Mouse (Mus musculus) effector memory CD4-positive, alpha-beta T cell, adult 5 months (primary cell): ENCODE data around the gene Gm28998. TPM values are rescaled to one million over a fixed set of nuclear protein-coding genes. Genes with fewer than 3 reads are reported as not detected.

ENCODE experiments used
- polyA plus RNA-seq: library from polyadenylated mRNA; unstranded; fragments of 100-300 nt; shearing (Covaris generic); gene quantifications from one replicate; pipeline ENCODE4 v1.2.1, GENCODE M21; 2017

Gene Gm28998
- not detected for polyA plus RNA-seq

DNA sequence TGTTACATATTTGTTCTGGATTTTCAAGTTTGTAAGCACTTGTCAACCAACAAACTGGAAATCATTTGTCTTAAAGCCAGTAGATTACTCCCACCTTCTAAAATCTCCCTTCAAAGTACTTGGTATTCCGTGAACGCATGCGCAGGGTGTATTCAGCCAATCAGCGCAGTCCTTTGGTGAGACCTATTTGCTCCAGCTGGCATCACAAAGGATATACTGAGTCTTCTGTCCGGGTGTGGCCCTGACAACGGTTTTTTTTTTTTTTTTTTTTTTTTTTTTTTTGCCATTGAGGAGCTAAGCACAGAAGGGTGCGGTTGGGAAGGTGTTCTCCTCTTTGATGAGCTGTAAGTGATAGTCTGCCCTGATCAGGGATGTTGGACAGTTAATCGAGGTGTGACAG, at the start of gene Gm28998:
Gm28998 (plus strand) TSS at position 301 of the 400 bp plus-strand sequence.

Other genes starting within 250 kb of the Gm28998 start
- gene Gm21244, start 84.5 kb upstream of the Gm28998 start, polyA plus RNA-seq: not detected
- gene Gm21788, start 151.2 kb downstream of the Gm28998 start, polyA plus RNA-seq: not detected